Mouse (Mus musculus) embryonic fibroblast, embryonic 13.5 days (primary cell): ENCODE results near the gene Def8. TPM values are rescaled to one million over a fixed set of nuclear protein-coding genes. Genes with fewer than 3 reads are reported as not detected.
"Not testable (repeated sequence)": the region's sequence is repeated elsewhere in the genome, so short reads cannot be mapped to it uniquely, and the experiment has no call there.

ENCODE experiments used
- H3K27ac ChIP-seq: 2 replicates; pipeline ENCODE4 v1.5.1; 2012; ENCODE audit warnings: low read length, control low read depth, inconsistent platforms; ENCODE audit not compliant: insufficient read depth
- H3K4me1 ChIP-seq: 2 replicates; pipeline ENCODE4 v1.6.1; 2011; ENCODE audit warnings: low read length; ENCODE audit not compliant: control insufficient read depth, insufficient read depth
- H3K4me3 ChIP-seq: 2 replicates; pipeline ENCODE4 v1.5.1; 2011; ENCODE audit warnings: mild to moderate bottlenecking, control low read depth, low read length; ENCODE audit not compliant: insufficient read depth
- CTCF ChIP-seq: IDR thresholded peaks from 2 replicates; pipeline ENCODE4 v1.5.1; 2011; ENCODE audit warnings: mild to moderate bottlenecking, control low read depth, low read length, moderate library complexity, borderline replicate concordance; ENCODE audit not compliant: insufficient read depth
- POLR2A ChIP-seq: IDR thresholded peaks from 2 replicates; pipeline ENCODE4 v1.6.1; 2011; ENCODE audit warnings: low read depth, mild to moderate bottlenecking, control low read depth, low read length, moderate library complexity
- polyA plus RNA-seq: library from polyadenylated mRNA; stranded (reverse); fragments of >200 nt; gene quantifications from 2 replicates; pipeline ENCODE4 v1.2.4, GENCODE M21; 2011; ENCODE audit warnings: low read depth; ENCODE audit not compliant: missing spikeins, insufficient read length

Def8 gene
- polyA plus RNA-seq, 1 experiment = 36.4 TPM

GRCm38 (mm10) chr8:123450783-123451182 is 27.5 kb downstream of the Def8 start:
- no peaks in the 10 kb centered on the region for H3K4me1 ChIP-seq
- H3K27ac ChIP-seq = no peak overlapping the region
- no peak overlapping the region for H3K4me3 ChIP-seq
- TF ChIP-seq POLR2A = no peak
- TF ChIP-seq CTCF = no peak

- H3K4me3 ChIP-seq, H3K27ac ChIP-seq, H3K4me1 ChIP-seq: not testable (repeated sequence)
Measured at GRCm38 (mm10) chr8:123451747-123452146, 28.4 kb downstream of the Def8 start.

GRCm38 (mm10) chr8:123452149-123452548 is 28.8 kb downstream of the Def8 start:
- no peak for TF ChIP-seq POLR2A
- TF ChIP-seq CTCF = no peak
- Histone ChIP-seq H3K27ac (no peak overlapping the region), H3K4me1 (no peaks in the 10 kb centered on the region), H3K4me3 (no peak overlapping the region)

- Histone ChIP-seq H3K4me1 (no peaks in the 10 kb centered on the region), H3K4me3 (no peak overlapping the region), H3K27ac (no peak overlapping the region)
- TF ChIP-seq CTCF (no peak), POLR2A (no peak)
Measured at GRCm38 (mm10) chr8:123453291-123453690, 30.0 kb downstream of the Def8 start.

GRCm38 (mm10) chr8:123453951-123454350 is 30.6 kb downstream of the Def8 start:
- Histone ChIP-seq H3K27ac (no peak overlapping the region), H3K4me3 (no peak overlapping the region), H3K4me1 (no peaks in the 10 kb centered on the region)
- TF ChIP-seq CTCF (no peak), POLR2A (no peak)

- H3K4me1 ChIP-seq = no peaks in the 10 kb centered on the region
- no peak overlapping the region for H3K27ac ChIP-seq
- H3K4me3 ChIP-seq = no peak overlapping the region
- TF ChIP-seq POLR2A (no peak), CTCF (no peak)
Measured at GRCm38 (mm10) chr8:123454559-123454958, 31.2 kb downstream of the Def8 start.

- no peak overlapping the region for H3K27ac ChIP-seq
- no peak for TF ChIP-seq CTCF
- TF ChIP-seq POLR2A = no peak
Measured at GRCm38 (mm10) chr8:123463651-123464050, 40.3 kb downstream of the Def8 start.

GRCm38 (mm10) chr8:123467476-123467875 is 44.1 kb downstream of the Def8 start:
- TF ChIP-seq POLR2A = no peak
- Histone ChIP-seq H3K4me1 (0 out of 2 replicates have a peak, but pooled peaks cover 2% of the 10 kb centered on the region), H3K27ac (no peak overlapping the region), H3K4me3 (no peak overlapping the region)

More at GRCm38 (mm10) chr8:123463651-123464050, 40.3 kb downstream of the Def8 start:
- H3K4me1 ChIP-seq = 0 out of 2 replicates have a peak, but pooled peaks cover 2% of the 10 kb centered on the region
- no peak overlapping the region for H3K4me3 ChIP-seq

- not testable (repeated sequence) for H3K27ac ChIP-seq, H3K4me1 ChIP-seq
Measured at GRCm38 (mm10) chr8:123472991-123473390, 49.7 kb downstream of the Def8 start.

GRCm38 (mm10) chr8:123474549-123474948 is 51.2 kb downstream of the Def8 start:
- H3K27ac ChIP-seq, H3K4me1 ChIP-seq, H3K4me3 ChIP-seq: not testable (repeated sequence)

More at GRCm38 (mm10) chr8:123472991-123473390, 49.7 kb downstream of the Def8 start:
- not testable (repeated sequence) for H3K4me3 ChIP-seq

GRCm38 (mm10) chr8:123476911-123477736 is 53.8 kb downstream of the Def8 start:
- Histone ChIP-seq H3K4me3 (peak overlapping the region; percentile 69), H3K27ac (peak overlapping the region; percentile 9; the same call in 1 of the 2 replicates), H3K4me1 (peaks cover 5% of the 10 kb centered on the region; the same call in 1 of the 2 replicates)
- TF ChIP-seq CTCF (no peak), POLR2A (no peak)
